Mouse (Mus musculus) neutrophil, adult 5-6 weeks (primary cell): ENCODE data around the gene Hist1h3d. TPM values are rescaled to one million over a fixed set of nuclear protein-coding genes. Genes with fewer than 3 reads are reported as not detected.
A peak's percentile ranks its signal among the peaks of the same experiment; 100 is the strongest.

ENCODE experiments used
- ATAC-seq: fragments of 151-379, 151-347 bp; 2 replicates; pipeline ENCODE4 v1.8.0; 2017; ENCODE audit warnings: mild to moderate bottlenecking, moderate TSS enrichment; ENCODE audit not compliant: insufficient number of reproducible peaks, poor library complexity, low FRiP score, severe bottlenecking; ENCODE audit errors: extremely low read depth
- total RNA-seq: library from RNA; stranded (forward); fragments of 200-1000 nt; gene quantifications from 2 replicates; pipeline ENCODE4 v1.2.3, GENCODE M21; 2017

The Hist1h3d gene
- 12.9 and 13.3 TPM in 2 replicates for total RNA-seq

- peak; percentile 53; the same call in 1 of the 2 replicates for ATAC-seq
These were observed at the start of gene Hist1h3d for GRCm38 (mm10) chr13:23575271-23575851. Hist1h3d (plus strand) TSS chr13:23575763.

GRCm38 (mm10) chr13:23525901-23526300 is 49.7 kb upstream of the Hist1h3d start:
- no peak for ATAC-seq

- ATAC-seq = peak; percentile 34
These were observed 49.3 kb upstream of the Hist1h3d start for GRCm38 (mm10) chr13:23526312-23526711.

GRCm38 (mm10) chr13:23529005-23529404 is 46.6 kb upstream of the Hist1h3d start:
- ATAC-seq = no peak

- ATAC-seq = no peak
These were observed 45.9 kb upstream of the Hist1h3d start for GRCm38 (mm10) chr13:23529480-23530165.

GRCm38 (mm10) chr13:23530181-23530900 is 45.2 kb upstream of the Hist1h3d start:
- ATAC-seq = no peak

GRCm38 (mm10) chr13:23530901-23531875 is 44.4 kb upstream of the Hist1h3d start, which contains the start of gene Hist1h4h:
Hist1h4h (plus strand) TSS chr13:23531050.
- peak; percentile 77 for ATAC-seq

GRCm38 (mm10) chr13:23532262-23533075 is 43.1 kb upstream of the Hist1h3d start:
- ATAC-seq = no peak

GRCm38 (mm10) chr13:23533560-23534367 is 41.8 kb upstream of the Hist1h3d start, which contains the start of gene Hist1h2af:
Hist1h2af (plus strand) TSS chr13:23533906.
- peak; percentile 41; the same call in 1 of the 2 replicates for ATAC-seq

GRCm38 (mm10) chr13:23534368-23535131 is 41.0 kb upstream of the Hist1h3d start:
- no peak for ATAC-seq

GRCm38 (mm10) chr13:23535137-23536075 is 40.2 kb upstream of the Hist1h3d start, which contains the start of gene Hist1h3g:
Hist1h3g (plus strand) TSS chr13:23535422.
- ATAC-seq = peak; percentile 75

- no peak for ATAC-seq
These were observed 39.3 kb upstream of the Hist1h3d start for GRCm38 (mm10) chr13:23536076-23536822.

GRCm38 (mm10) chr13:23537006-23537710 is 38.4 kb upstream of the Hist1h3d start:
- ATAC-seq = no peak

GRCm38 (mm10) chr13:23538249-23538648 is 37.3 kb upstream of the Hist1h3d start:
- ATAC-seq = no peak
